Mouse (Mus musculus) kidney, adult 2 months (tissue): Measurements from ENCODE around the gene Cacna1c. TPM values are rescaled to one million over a fixed set of nuclear protein-coding genes. Genes with fewer than 3 reads are reported as not detected.

Experiments
- DNase-seq: peaks from one replicate; pipeline ENCODE4 v3.0.0; 2021
- H3K27ac ChIP-seq: fragments of 200-500 bp; 2 replicates; pipeline ENCODE4 v1.5.1; 2012; ENCODE audit warnings: low read depth, low read length, control low read depth, inconsistent platforms; ENCODE audit not compliant: insufficient read depth
- H3K27me3 ChIP-seq: fragments of 200-500 bp; replicated peaks from 2 replicates; pipeline ENCODE4 v1.6.1; 2012; ENCODE audit warnings: mild to moderate bottlenecking, moderate library complexity, low read length, inconsistent platforms; ENCODE audit not compliant: control insufficient read depth, insufficient read depth
- H3K36me3 ChIP-seq: fragments of 200-500 bp; 2 replicates; pipeline ENCODE4 v1.6.1; 2012; ENCODE audit warnings: mild to moderate bottlenecking, moderate library complexity, low read length, inconsistent platforms; ENCODE audit not compliant: control insufficient read depth, insufficient read depth
- H3K4me1 ChIP-seq: fragments of 200-500 bp; 2 replicates; pipeline ENCODE4 v1.6.1; 2011; ENCODE audit warnings: low read length; ENCODE audit not compliant: control insufficient read depth, insufficient read depth
- H3K4me3 ChIP-seq: fragments of 200-500 bp; 2 replicates; pipeline ENCODE4 v1.5.1; 2011; ENCODE audit warnings: mild to moderate bottlenecking, low read depth, low read length, control low read depth; ENCODE audit not compliant: insufficient read depth
- CTCF ChIP-seq: fragments of 200-500 bp; conservative IDR thresholded peaks from 2 replicates; pipeline ENCODE4 v1.5.1; 2011; ENCODE audit warnings: low read depth, mild to moderate bottlenecking, control low read depth, low read length, moderate library complexity, mixed read lengths; ENCODE audit not compliant: insufficient read depth, insufficient read length
- POLR2A ChIP-seq: fragments of 200-500 bp; IDR thresholded peaks from one replicate; pipeline ENCODE4 v1.6.1; 2011; ENCODE audit warnings: low read depth, low read length, control low read depth
- WGBS: fragments of 180-500 bp; shearing (Covaris S2); methylation state at CpG from one replicate; pipeline ENCODE4 v1.1.7; 2018; 5-methylcytosine and 5-hydroxymethylcytosine counted together
- polyA plus RNA-seq: library from polyadenylated mRNA; depleted of rRNA; stranded (reverse); fragments of >200 nt; gene quantifications from 2 replicates; pipeline ENCODE4 v1.2.3, GENCODE M21; 2012

Cacna1c gene
- polyA plus RNA-seq, 1 experiment: 0.99 TPM

DNA sequence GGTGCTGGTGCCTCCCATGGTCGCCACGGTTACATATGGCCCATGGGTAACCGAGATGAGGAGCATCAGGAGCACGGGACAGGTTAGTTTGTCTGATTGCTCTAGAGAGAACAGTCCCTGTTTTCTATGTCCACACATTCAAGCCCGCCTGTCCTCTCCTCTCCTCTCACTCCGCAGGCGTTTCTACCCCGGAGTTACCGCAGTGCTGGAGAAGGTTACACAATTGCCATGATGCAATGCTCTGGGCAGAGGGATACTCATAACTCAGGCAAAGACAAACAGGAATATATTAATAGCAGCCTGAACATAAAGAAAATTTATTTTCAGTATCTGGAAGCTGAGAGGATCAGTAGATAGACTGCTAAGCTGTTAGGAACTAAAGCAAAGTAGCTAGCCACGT lies 58.5 kb downstream of the Cacna1c start:
- DNase-seq: no peak
- no peaks in the 10 kb centered on the region for H3K4me1 ChIP-seq
- no peak overlapping the region for H3K27ac ChIP-seq
- TF ChIP-seq POLR2A (no peak), CTCF (no peak)
- 77% methylated on average over 10 of the region's 10 CpGs for WGBS
- no peaks in the 10 kb centered on the region for H3K27me3 ChIP-seq
- H3K4me3 ChIP-seq: no peak overlapping the region
- no peaks in the 10 kb centered on the region for H3K36me3 ChIP-seq

DNA sequence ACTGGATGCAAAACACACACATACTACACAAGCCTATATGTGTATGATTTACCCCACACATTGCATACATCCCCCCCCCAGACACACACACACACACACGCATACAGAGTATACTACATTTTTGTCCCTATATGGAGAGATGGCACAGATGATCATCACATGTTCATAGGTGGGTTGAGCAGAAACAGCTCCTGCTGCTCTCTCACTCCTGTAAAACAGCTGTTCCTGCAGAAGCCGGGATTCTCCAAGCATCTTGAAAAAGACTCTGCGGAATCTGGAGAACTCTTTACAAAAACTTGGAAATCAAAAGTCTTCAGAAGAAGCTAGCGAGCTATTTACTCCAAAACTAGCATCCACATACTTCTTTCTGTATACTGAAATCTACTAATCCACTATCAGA lies 63.4 kb downstream of the Cacna1c start:
- TF ChIP-seq POLR2A: no peak
- no peak for TF ChIP-seq CTCF
- Histone ChIP-seq H3K36me3 (no peaks in the 10 kb centered on the region), H3K4me1 (no peaks in the 10 kb centered on the region), H3K27me3 (no peaks in the 10 kb centered on the region), H3K4me3 (no peak overlapping the region), H3K27ac (no peak overlapping the region)
- WGBS: 95% methylated on average over 4 of the region's 4 CpGs
- DNase-seq: no peak

DNA sequence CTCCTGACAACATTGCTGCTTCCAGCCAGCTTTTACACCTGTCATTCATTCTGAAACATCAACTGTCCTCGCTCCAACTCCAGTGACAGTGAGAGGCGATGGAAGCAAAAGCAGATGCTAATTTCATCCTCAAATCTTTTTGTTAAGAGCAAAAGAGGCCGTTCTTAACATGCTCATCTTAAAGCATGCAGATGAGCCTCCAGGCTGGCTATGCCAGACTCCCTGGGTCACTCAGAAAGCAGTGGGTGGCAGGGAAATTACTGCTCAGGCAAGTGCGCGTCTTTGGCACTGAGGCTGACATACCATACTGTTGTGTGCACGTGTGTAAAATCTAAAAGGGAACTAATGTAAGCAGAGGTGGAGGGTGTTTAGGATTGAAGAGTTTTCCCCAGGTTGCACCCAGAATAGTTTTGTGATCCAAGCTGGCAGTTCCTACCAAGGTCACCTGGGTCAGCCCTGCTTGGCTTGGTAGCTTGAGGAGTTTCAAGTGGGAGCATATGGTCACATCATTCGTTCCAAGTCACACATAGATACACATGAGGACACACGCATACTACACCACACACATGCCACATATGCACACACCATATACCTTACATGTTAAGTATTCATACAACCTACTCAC lies 64.0 kb downstream of the Cacna1c start:
- 79% methylated on average over 8 of the region's 8 CpGs for WGBS
- no peaks in the 10 kb centered on the region for H3K4me1 ChIP-seq
- no peaks in the 10 kb centered on the region for H3K36me3 ChIP-seq
- DNase-seq: no peak
- no peak overlapping the region for H3K4me3 ChIP-seq
- H3K27ac ChIP-seq: no peak overlapping the region
- no peaks in the 10 kb centered on the region for H3K27me3 ChIP-seq
- no peak for TF ChIP-seq POLR2A
- no peak for TF ChIP-seq CTCF

DNA sequence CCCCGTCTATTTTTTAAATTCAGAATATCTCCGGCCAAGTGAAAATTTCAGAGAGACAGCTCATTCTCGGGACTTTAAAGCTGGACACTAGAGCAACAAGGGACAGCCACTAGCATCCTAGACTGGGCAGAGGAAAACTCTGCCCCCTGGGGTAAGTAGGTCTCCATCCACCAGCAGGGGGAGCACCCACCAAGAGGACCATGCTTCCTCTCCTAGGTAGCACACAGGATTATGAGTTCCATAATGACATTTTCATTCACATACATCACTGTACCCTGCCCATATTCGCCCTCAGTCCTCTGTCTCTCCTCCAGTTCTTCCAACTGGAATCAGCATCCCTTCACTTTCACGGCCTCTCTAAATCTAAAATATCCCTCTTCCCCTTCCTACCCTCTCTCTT lies 66.6 kb downstream of the Cacna1c start:
- no peak overlapping the region for H3K4me3 ChIP-seq
- H3K4me1 ChIP-seq: no peaks in the 10 kb centered on the region
- 82% methylated on average over 5 of the region's 5 CpGs for WGBS
- TF ChIP-seq CTCF: peak; percentile 70
- TF ChIP-seq POLR2A: no peak
- no peaks in the 10 kb centered on the region for H3K36me3 ChIP-seq
- DNase-seq: peak; percentile 38
- no peaks in the 10 kb centered on the region for H3K27me3 ChIP-seq
- H3K27ac ChIP-seq: no peak overlapping the region

DNA sequence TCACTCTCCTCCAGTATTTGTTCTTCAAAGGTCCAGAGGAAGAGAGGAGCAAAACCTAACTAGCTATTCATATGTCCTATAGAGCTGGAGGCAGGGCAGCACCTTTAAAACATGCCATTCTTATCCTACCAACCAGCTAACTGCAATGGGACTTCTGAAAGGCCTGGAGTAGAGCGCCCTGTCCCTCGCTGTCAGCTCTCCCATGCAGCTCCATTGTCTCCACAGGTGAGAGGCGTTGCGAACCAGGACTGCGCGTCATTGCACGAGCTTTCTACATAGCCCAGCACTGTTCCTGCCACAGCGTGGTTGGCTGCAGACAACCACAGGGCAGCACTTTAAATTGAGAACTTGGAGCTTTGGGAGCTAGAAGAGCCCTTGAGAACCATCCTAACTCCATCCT lies 67.7 kb downstream of the Cacna1c start:
- 84% methylated on average over 8 of the region's 8 CpGs for WGBS
- Histone ChIP-seq H3K27ac (no peak overlapping the region), H3K27me3 (no peaks in the 10 kb centered on the region), H3K4me3 (no peak overlapping the region), H3K36me3 (no peaks in the 10 kb centered on the region), H3K4me1 (no peaks in the 10 kb centered on the region)
- DNase-seq: no peak
- no peak for TF ChIP-seq CTCF
- no peak for TF ChIP-seq POLR2A

DNA sequence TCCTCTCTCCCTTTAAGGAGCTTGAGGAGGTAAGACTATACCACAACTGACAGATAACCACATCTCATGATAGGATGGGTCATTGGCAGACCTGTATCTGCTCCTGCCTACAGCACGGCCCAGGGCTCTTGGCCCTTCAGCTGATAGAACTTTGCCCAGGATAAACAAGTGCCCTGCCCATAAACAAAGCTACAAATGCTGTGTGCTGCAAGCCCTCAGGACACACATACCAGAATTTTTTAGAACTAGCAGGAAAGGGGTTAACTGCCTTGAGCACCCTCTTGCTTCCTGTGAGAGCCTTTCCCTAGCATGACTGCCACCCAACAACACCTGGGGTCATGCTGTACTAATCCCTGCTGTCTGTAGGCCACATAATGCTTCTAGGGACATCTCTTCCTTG lies 68.1 kb downstream of the Cacna1c start:
- H3K4me3 ChIP-seq: no peak overlapping the region
- 85% methylated on average over 1 of the region's 1 CpGs for WGBS
- H3K27ac ChIP-seq: no peak overlapping the region
- DNase-seq: no peak
- no peaks in the 10 kb centered on the region for H3K36me3 ChIP-seq
- no peaks in the 10 kb centered on the region for H3K4me1 ChIP-seq
- TF ChIP-seq POLR2A: no peak
- no peaks in the 10 kb centered on the region for H3K27me3 ChIP-seq

GRCm38 (mm10) chr6:119126991-119127390 lies 69.2 kb downstream of the Cacna1c start:
- Histone ChIP-seq H3K27me3 (no peaks in the 10 kb centered on the region), H3K4me3 (no peak overlapping the region), H3K27ac (no peak overlapping the region), H3K36me3 (no peaks in the 10 kb centered on the region), H3K4me1 (no peaks in the 10 kb centered on the region)
- 86% methylated on average over 3 of the region's 3 CpGs for WGBS
- TF ChIP-seq CTCF (no peak), POLR2A (no peak)
- DNase-seq: no peak

DNA sequence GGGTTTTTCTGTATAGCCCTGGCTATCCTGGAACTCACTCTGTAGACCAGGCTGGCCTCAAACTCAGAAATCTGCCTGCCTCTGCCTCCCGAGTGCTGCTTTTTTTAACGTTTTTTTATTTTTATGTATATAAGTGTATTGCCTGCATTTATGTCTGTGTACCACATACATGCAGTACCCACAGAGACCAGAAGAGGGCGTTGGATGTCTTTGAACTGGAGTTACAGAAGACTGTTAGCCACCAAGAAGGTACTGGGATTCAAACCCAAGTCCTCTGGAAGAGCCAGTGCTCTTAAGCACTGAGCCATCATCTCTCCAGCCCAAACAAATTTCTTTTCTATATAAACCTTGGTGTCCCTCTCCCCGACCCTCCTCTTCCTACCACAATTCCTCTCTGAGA lies 77.8 kb downstream of the Cacna1c start:
- Histone ChIP-seq H3K36me3 (no peaks in the 10 kb centered on the region), H3K27me3 (no peaks in the 10 kb centered on the region; the same call in 1 of the 2 replicates), H3K4me3 (no peak overlapping the region), H3K27ac (no peak overlapping the region), H3K4me1 (no peaks in the 10 kb centered on the region)
- DNase-seq: no peak
- TF ChIP-seq POLR2A (no peak), CTCF (no peak)
- WGBS: 61% methylated on average over 4 of the region's 4 CpGs
